Mouse (Mus musculus): ENCODE measurements at regions not wholly inside any gene's neighbourhood (a gene's known extent, or its start where the extent isn't known, plus 50 kb on each side); places are given as distances from the start of the nearest gene placed in this dataset.

- H3K27ac ChIP-seq, result no peak overlapping the region
- no peaks in the 10 kb centered on the region for H3K79me2 ChIP-seq (ENCODE audit: inconsistent target)
- WGBS (ENCODE audit: missing documents), result 91% methylated on average over 3 of the region's 3 CpGs
- H3K36me3 ChIP-seq (ENCODE audit: inconsistent target), result no peaks in the 10 kb centered on the region
- H3K4me3 ChIP-seq (ENCODE audit: inconsistent target), result no peak overlapping the region
Observed at GRCm38 (mm10) chr2:45623056-45623455, 505.9 kb upstream of the Zeb2 start.

GRCm38 (mm10) chr2:45608926-45609325 lies 491.7 kb upstream of the Zeb2 start:
- Histone ChIP-seq H3K36me3 (ENCODE audit: inconsistent target) (no peaks in the 10 kb centered on the region), H3K4me3 (ENCODE audit: inconsistent target) (no peak overlapping the region), H3K27ac (no peak overlapping the region), H3K79me2 (ENCODE audit: inconsistent target) (no peaks in the 10 kb centered on the region)
- WGBS (ENCODE audit: missing documents), result 88% methylated on average over 1 of the region's 1 CpGs

- Histone ChIP-seq H3K4me3 (ENCODE audit: inconsistent target) (no peak overlapping the region), H3K79me2 (ENCODE audit: inconsistent target) (no peaks in the 10 kb centered on the region), H3K27ac (no peak overlapping the region), H3K36me3 (ENCODE audit: inconsistent target) (no peaks in the 10 kb centered on the region)
Observed at GRCm38 (mm10) chr2:45607393-45607792, 490.2 kb upstream of the Zeb2 start.

- H3K36me3 ChIP-seq (ENCODE audit: inconsistent target), result no peaks in the 10 kb centered on the region
- no peak overlapping the region for H3K27ac ChIP-seq
- H3K79me2 ChIP-seq (ENCODE audit: inconsistent target), result no peaks in the 10 kb centered on the region
- WGBS (ENCODE audit: missing documents), result 89% methylated on average over 6 of the region's 6 CpGs
- no peak overlapping the region for H3K4me3 ChIP-seq (ENCODE audit: inconsistent target)
Observed at GRCm38 (mm10) chr2:45601332-45601900, 484.2 kb upstream of the Zeb2 start.

GRCm38 (mm10) chr2:45593765-45594164 lies 476.6 kb upstream of the Zeb2 start:
- H3K27ac ChIP-seq, result no peak overlapping the region
- no peaks in the 10 kb centered on the region for H3K79me2 ChIP-seq (ENCODE audit: inconsistent target)
- WGBS (ENCODE audit: missing documents), result 92% methylated on average over 4 of the region's 4 CpGs
- H3K36me3 ChIP-seq (ENCODE audit: inconsistent target), result no peaks in the 10 kb centered on the region
- H3K4me3 ChIP-seq (ENCODE audit: inconsistent target), result no peak overlapping the region

GRCm38 (mm10) chr2:45590980-45591379 lies 473.8 kb upstream of the Zeb2 start:
- H3K27ac ChIP-seq, result no peak overlapping the region
- no peak overlapping the region for H3K4me3 ChIP-seq (ENCODE audit: inconsistent target)
- H3K36me3 ChIP-seq (ENCODE audit: inconsistent target), result no peaks in the 10 kb centered on the region
- WGBS (ENCODE audit: missing documents), result 90% methylated on average over 1 of the region's 1 CpGs
- H3K79me2 ChIP-seq (ENCODE audit: inconsistent target), result no peaks in the 10 kb centered on the region

GRCm38 (mm10) chr2:45588248-45588647 lies 471.1 kb upstream of the Zeb2 start:
- no peaks in the 10 kb centered on the region for H3K79me2 ChIP-seq (ENCODE audit: inconsistent target)
- no peak overlapping the region for H3K4me3 ChIP-seq (ENCODE audit: inconsistent target)
- no peak overlapping the region for H3K27ac ChIP-seq
- H3K36me3 ChIP-seq (ENCODE audit: inconsistent target), result no peaks in the 10 kb centered on the region
- 94% methylated on average over 2 of the region's 2 CpGs for WGBS (ENCODE audit: missing documents)

GRCm38 (mm10) chr2:45586588-45587200 lies 469.5 kb upstream of the Zeb2 start:
- no peak overlapping the region for H3K27ac ChIP-seq
- H3K4me3 ChIP-seq (ENCODE audit: inconsistent target), result no peak overlapping the region
- H3K79me2 ChIP-seq (ENCODE audit: inconsistent target), result no peaks in the 10 kb centered on the region
- WGBS (ENCODE audit: missing documents), result 100% methylated on average over 1 of the region's 1 CpGs
- H3K36me3 ChIP-seq (ENCODE audit: inconsistent target), result no peaks in the 10 kb centered on the region

- H3K79me2 ChIP-seq (ENCODE audit: inconsistent target), result no peaks in the 10 kb centered on the region
- WGBS (ENCODE audit: missing documents), result 97% methylated on average over 2 of the region's 4 CpGs
- H3K27ac ChIP-seq, result no peak overlapping the region
- no peaks in the 10 kb centered on the region for H3K36me3 ChIP-seq (ENCODE audit: inconsistent target)
- no peak overlapping the region for H3K4me3 ChIP-seq (ENCODE audit: inconsistent target)
Observed at GRCm38 (mm10) chr2:45581549-45581925, 464.3 kb upstream of the Zeb2 start.

- Histone ChIP-seq H3K27ac (no peak overlapping the region), H3K4me3 (ENCODE audit: inconsistent target) (no peak overlapping the region), H3K79me2 (ENCODE audit: inconsistent target) (no peaks in the 10 kb centered on the region), H3K36me3 (ENCODE audit: inconsistent target) (no peaks in the 10 kb centered on the region)
- WGBS (ENCODE audit: missing documents), result 90% methylated on average over 8 of the region's 8 CpGs
Observed at GRCm38 (mm10) chr2:45580838-45581548, 463.8 kb upstream of the Zeb2 start.

- Histone ChIP-seq H3K36me3 (ENCODE audit: inconsistent target) (no peaks in the 10 kb centered on the region), H3K4me3 (ENCODE audit: inconsistent target) (no peak overlapping the region), H3K79me2 (ENCODE audit: inconsistent target) (no peaks in the 10 kb centered on the region), H3K27ac (no peak overlapping the region)
- WGBS (ENCODE audit: missing documents), result 78% methylated on average over 3 of the region's 3 CpGs
Observed at GRCm38 (mm10) chr2:45572906-45573305, 455.7 kb upstream of the Zeb2 start.

GRCm38 (mm10) chr2:45554707-45555106 lies 437.5 kb upstream of the Zeb2 start:
- 29% methylated on average over 4 of the region's 4 CpGs for WGBS (ENCODE audit: missing documents)
- Histone ChIP-seq H3K4me3 (ENCODE audit: inconsistent target) (no peak overlapping the region), H3K36me3 (ENCODE audit: inconsistent target) (no peaks in the 10 kb centered on the region), H3K79me2 (ENCODE audit: inconsistent target) (no peaks in the 10 kb centered on the region), H3K27ac (no peak overlapping the region)

GRCm38 (mm10) chr2:45541394-45541793 lies 424.2 kb upstream of the Zeb2 start:
- H3K4me3 ChIP-seq (ENCODE audit: inconsistent target), result no peak overlapping the region
- H3K79me2 ChIP-seq (ENCODE audit: inconsistent target), result no peaks in the 10 kb centered on the region
- H3K27ac ChIP-seq, result no peak overlapping the region
- no peaks in the 10 kb centered on the region for H3K36me3 ChIP-seq (ENCODE audit: inconsistent target)
- WGBS (ENCODE audit: missing documents), result 97% methylated on average over 3 of the region's 3 CpGs

GRCm38 (mm10) chr2:45538950-45539349 lies 421.8 kb upstream of the Zeb2 start:
- Histone ChIP-seq H3K4me3 (ENCODE audit: inconsistent target) (no peak overlapping the region), H3K36me3 (ENCODE audit: inconsistent target) (no peaks in the 10 kb centered on the region), H3K27ac (no peak overlapping the region), H3K79me2 (ENCODE audit: inconsistent target) (no peaks in the 10 kb centered on the region)
- WGBS (ENCODE audit: missing documents), result 97% methylated on average over 12 of the region's 12 CpGs

GRCm38 (mm10) chr2:45537722-45538121 lies 420.5 kb upstream of the Zeb2 start:
- 95% methylated on average over 7 of the region's 7 CpGs for WGBS (ENCODE audit: missing documents)
- no peaks in the 10 kb centered on the region for H3K36me3 ChIP-seq (ENCODE audit: inconsistent target)
- no peak overlapping the region for H3K4me3 ChIP-seq (ENCODE audit: inconsistent target)
- H3K27ac ChIP-seq, result no peak overlapping the region
- H3K79me2 ChIP-seq (ENCODE audit: inconsistent target), result no peaks in the 10 kb centered on the region

All from macrophage (primary cell).